Comparison of ENCODE assay signal across 15 mouse cellular contexts in the genomic region with DNA sequence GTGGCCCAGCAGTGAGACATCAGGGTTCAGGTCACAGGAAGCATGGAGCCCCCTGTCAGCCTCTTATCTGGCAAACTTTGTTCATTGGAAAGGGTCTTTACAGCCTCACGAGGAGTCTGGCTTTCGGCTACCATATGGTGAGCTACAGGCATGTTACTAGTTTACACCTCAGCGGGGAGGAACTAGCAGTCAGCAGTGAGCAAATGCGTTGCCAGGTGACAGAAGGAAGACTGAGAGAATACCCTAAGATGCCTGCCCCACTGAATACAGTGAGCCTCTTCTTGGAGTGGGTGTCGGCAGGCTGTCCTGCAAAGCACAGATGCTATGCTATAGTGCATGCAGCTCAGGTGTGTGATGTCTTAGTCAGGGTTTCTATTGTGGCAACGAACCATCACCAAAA.
A peak's percentile ranks its signal among the peaks of the same experiment; 100 is the strongest.
DNase-seq lines count a peak whose midpoint lies in the region; ATAC-seq and TF ChIP-seq lines count a peak whose summit lies in the region.
"Had no signal": no experiment of that assay in that cellular context is flagged by ENCODE, and none has a peak within 500 bp of the region (broad histone marks: within the 10 kb centered on the region; RNA-seq: fewer than 3 reads in every experiment).

No protein-coding gene starts in this region.

- peak; percentile 72; the same call in 1 of the 2 replicates for ATAC-seq in hindbrain, postnatal 0 days
- peak; percentile 79 for ATAC-seq in cerebellum, adult (ENCODE audit: insufficient number of reproducible peaks, low FRiP score, low TSS enrichment)
- ATAC-seq: midbrain, embryonic 16.5 days had no signal

- 42% methylated on average over 6 of the region's 6 CpGs for WGBS in hindbrain, postnatal 0 days
- 65% methylated on average over 6 of the region's 6 CpGs for WGBS in hindbrain, embryonic 10.5 days

- H3K27me3 ChIP-seq in hindbrain, postnatal 0 days (ENCODE audit: insufficient read depth, low read length), result no peaks in the 10 kb centered on the region
- no peaks in the 10 kb centered on the region for H3K27me3 ChIP-seq in hindbrain, embryonic 10.5 days (ENCODE audit: insufficient read depth, poor library complexity, severe bottlenecking)
- H3K27me3 ChIP-seq: CH12.LX; embryonic facial prominence, embryonic 12.5 days had no signal

- H3K36me3 ChIP-seq in hindbrain, postnatal 0 days (ENCODE audit: insufficient read depth, low read length), result no peaks in the 10 kb centered on the region
- H3K36me3 ChIP-seq in hindbrain, embryonic 10.5 days, result no peaks in the 10 kb centered on the region
- H3K36me3 ChIP-seq: embryonic facial prominence, embryonic 12.5 days had no signal

- TF ChIP-seq CTCF in hindbrain, postnatal 0 days (IDR thresholded peaks at IDR 0.05; ENCODE audit: low read depth), result no peak

- no peaks in the 10 kb centered on the region for H3K9me3 ChIP-seq in hindbrain, postnatal 0 days (ENCODE audit: low read length)
- no peaks in the 10 kb centered on the region for H3K9me3 ChIP-seq in hindbrain, embryonic 10.5 days
- H3K9me3 ChIP-seq: embryonic facial prominence, embryonic 12.5 days had no signal

- no peaks in the 10 kb centered on the region for H3K4me1 ChIP-seq in hindbrain, postnatal 0 days (ENCODE audit: insufficient read depth, low read length)
- no peaks in the 10 kb centered on the region for H3K4me1 ChIP-seq in hindbrain, embryonic 10.5 days (replicated peaks)
- H3K4me1 ChIP-seq: embryonic facial prominence, embryonic 12.5 days had no signal

- no peak overlapping the region for H3K9ac ChIP-seq in hindbrain, postnatal 0 days (replicated peaks; ENCODE audit: low read length)
- H3K9ac ChIP-seq: embryonic facial prominence, embryonic 12.5 days had no signal

- no peak overlapping the region for H3K4me2 ChIP-seq in hindbrain, postnatal 0 days (ENCODE audit: low read depth, low read length)
- H3K4me2 ChIP-seq: embryonic facial prominence, embryonic 12.5 days had no signal

- peak; percentile 60 for DNase-seq in hindbrain, postnatal 0 days (ENCODE audit: low spot score)
- DNase-seq in hindbrain, embryonic 10.5 days (ENCODE audit: low spot score), result no peak
- DNase-seq in cerebellum, adult 9-10 months, result peak; percentile 84
- DNase-seq in right cerebral cortex, postnatal 10 days (ENCODE audit: low spot score in 2 of 2), result peak; percentile 55 to 77
- no peak for DNase-seq in neural tube, embryonic 10.5 days (ENCODE audit: extremely low spot score, low spot score)
- DNase-seq in embryo, embryonic 11 days, result no peak
- DNase-seq: heart, postnatal 14 days; kidney, adult 11 months; kidney, postnatal 4 days; lung, adult 18-20 months; thymus, postnatal 4 days had no signal

- no peak overlapping the region for H3K27ac ChIP-seq in hindbrain, postnatal 0 days
- H3K27ac ChIP-seq in hindbrain, embryonic 10.5 days, result no peak overlapping the region
- H3K27ac ChIP-seq: embryonic facial prominence, embryonic 12.5 days had no signal

- H3K4me3 ChIP-seq in hindbrain, postnatal 0 days (ENCODE audit: low read length), result no peak overlapping the region
- no peak overlapping the region for H3K4me3 ChIP-seq in hindbrain, embryonic 10.5 days
- H3K4me3 ChIP-seq: embryonic facial prominence, embryonic 12.5 days had no signal

Comparison
In these comparisons a context has a peak if more than half of its experiments do, and no peak if none do; other contexts are left out.
1. DNase-seq: peak in hindbrain, postnatal 0 days (single experiment), cerebellum, adult 9-10 months (single experiment) and right cerebral cortex, postnatal 10 days (2 of 2); none in hindbrain, embryonic 10.5 days (single experiment), neural tube, embryonic 10.5 days (single experiment) and embryo, embryonic 11 days (single experiment).